Mouse (Mus musculus) forebrain, embryonic 16.5 days (tissue): Measurements from ENCODE around the gene Unc13a. TPM values are rescaled to one million over a fixed set of nuclear protein-coding genes. Genes with fewer than 3 reads are reported as not detected.

Experiments used
- ATAC-seq: fragments of 200-750 bp; cut with Nextera tagmentation; 2 replicates; pipeline ENCODE4 v1.8.0; 2017; ENCODE audit warnings: mild to moderate bottlenecking, moderate library complexity
- H3K27ac ChIP-seq: fragments of 300-500 bp; sonication (generic); 2 replicates; pipeline ENCODE4 v1.5.1; 2014; ENCODE audit warnings: low read length, control low read depth
- H3K27me3 ChIP-seq: fragments of 300-500 bp; sonication (generic); replicated peaks from 2 replicates; pipeline ENCODE4 v1.6.1; 2014; ENCODE audit warnings: low read length; ENCODE audit not compliant: control insufficient read depth, insufficient read depth
- H3K36me3 ChIP-seq: fragments of 300-500 bp; sonication (generic); 2 replicates; pipeline ENCODE4 v1.6.1; 2014; ENCODE audit not compliant: control insufficient read depth, insufficient read depth
- H3K4me1 ChIP-seq: fragments of 300-500 bp; sonication (generic); replicated peaks from 2 replicates; pipeline ENCODE4 v1.6.1; 2014; ENCODE audit warnings: low read length; ENCODE audit not compliant: control insufficient read depth, insufficient read depth
- H3K4me2 ChIP-seq: fragments of 300-500 bp; sonication (generic); 2 replicates; pipeline ENCODE4 v1.6.1; 2014; ENCODE audit warnings: mild to moderate bottlenecking, low read length, control low read depth
- H3K4me3 ChIP-seq: fragments of 300-500 bp; sonication (generic); replicated peaks from 2 replicates; pipeline ENCODE4 v1.5.1; 2014; ENCODE audit warnings: mild to moderate bottlenecking, low read length, control low read depth
- H3K9ac ChIP-seq: fragments of 300-500 bp; sonication (generic); replicated peaks from 2 replicates; pipeline ENCODE4 v1.6.1; 2014; ENCODE audit warnings: low read depth, low read length, control low read depth
- H3K9me3 ChIP-seq: fragments of 300-500 bp; sonication (generic); 2 replicates; pipeline ENCODE4 v1.6.1; 2016; ENCODE audit warnings: low read length; ENCODE audit not compliant: control insufficient read depth
- WGBS: fragments of 180-500 bp; shearing (Covaris S2); extraction: QIAGEN DNeasy Blood & Tissue Kit; methylation state at CpG from one replicate; pipeline ENCODE4 v1.1.7; 2014; 5-methylcytosine and 5-hydroxymethylcytosine counted together
- polyA plus RNA-seq: library from polyadenylated mRNA; unstranded; fragments of >200 nt; fragmentation: Nextera tagmentation; extraction: Ambion mirVana; gene quantifications from 2 replicates; pipeline ENCODE4 v1.2.1, GENCODE M21; 2015

Unc13a gene
- polyA plus RNA-seq, 1 experiment from 2014 or later, result 33.6 TPM

GRCm38 (mm10) chr8:71680471-71680870 is 8.9 kb upstream of the Unc13a start:
- Histone ChIP-seq H3K4me1 (peaks cover 15% of the 10 kb centered on the region), H3K4me2 (no peak overlapping the region)
- no peak for ATAC-seq

DNA sequence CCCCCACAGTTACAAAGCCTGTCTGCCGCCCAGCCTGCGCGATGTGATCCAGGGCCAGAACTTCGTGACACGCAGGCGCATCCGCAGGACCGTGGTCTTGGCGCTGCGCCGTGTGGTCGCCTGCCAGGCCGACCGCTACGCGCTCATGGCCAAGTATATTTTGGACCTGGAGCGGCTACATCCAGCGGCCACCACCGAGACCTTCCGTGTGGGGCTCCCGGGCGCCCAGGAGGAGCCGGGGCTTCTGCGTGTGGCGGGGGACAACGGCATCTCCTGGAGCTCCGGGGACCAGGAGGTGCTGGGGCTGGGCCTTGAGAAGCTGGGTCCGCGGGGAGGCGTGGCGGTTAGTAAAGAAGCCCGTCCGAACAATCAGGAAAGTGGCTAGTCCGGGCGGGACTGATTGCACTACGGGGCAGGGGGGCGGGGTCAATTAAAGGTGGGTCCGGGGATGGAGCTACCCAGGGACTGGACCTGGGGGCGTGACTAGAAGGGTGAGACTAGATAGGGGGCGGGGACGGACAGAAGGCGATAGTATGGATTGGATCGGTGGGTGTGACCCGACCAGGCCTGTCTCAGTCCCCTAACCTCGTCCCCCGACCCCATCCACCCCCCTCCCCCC is 8.1 kb upstream of the Unc13a start:
- H3K36me3 ChIP-seq, result no peaks in the 10 kb centered on the region
- peak overlapping the region; percentile 32 for H3K9ac ChIP-seq
- WGBS, result under 1% methylated on average over 46 of the region's 46 CpGs
- peak overlapping the region; percentile 42 for H3K4me2 ChIP-seq
- H3K27ac ChIP-seq, result no peak overlapping the region
- no peak for ATAC-seq
- H3K27me3 ChIP-seq, result peaks cover 68% of the 10 kb centered on the region
- H3K9me3 ChIP-seq, result no peaks in the 10 kb centered on the region
- H3K4me3 ChIP-seq, result peak overlapping the region; percentile 24
- H3K4me1 ChIP-seq, result peaks cover 14% of the 10 kb centered on the region

More at GRCm38 (mm10) chr8:71680471-71680870, 8.9 kb upstream of the Unc13a start:
- no peaks in the 10 kb centered on the region for H3K36me3 ChIP-seq
- no peak overlapping the region for H3K4me3 ChIP-seq
- no peak overlapping the region for H3K9ac ChIP-seq
- WGBS, result 3% methylated on average over 21 of the region's 21 CpGs
- H3K9me3 ChIP-seq, result no peaks in the 10 kb centered on the region
- H3K27me3 ChIP-seq, result peaks cover 76% of the 10 kb centered on the region
- no peak overlapping the region for H3K27ac ChIP-seq

GRCm38 (mm10) chr8:71679116-71679515 is 7.6 kb upstream of the Unc13a start:
- ATAC-seq, result no peak
- Histone ChIP-seq H3K4me2 (peak overlapping the region; percentile 42), H3K27ac (no peak overlapping the region), H3K27me3 (peaks cover 62% of the 10 kb centered on the region), H3K9me3 (no peaks in the 10 kb centered on the region), H3K4me3 (peak overlapping the region; percentile 24), H3K4me1 (peaks cover 14% of the 10 kb centered on the region), H3K36me3 (no peaks in the 10 kb centered on the region), H3K9ac (peak overlapping the region; percentile 32)
- 10% methylated on average over 16 of the region's 16 CpGs for WGBS

- Histone ChIP-seq H3K4me2 (no peak overlapping the region), H3K36me3 (no peaks in the 10 kb centered on the region), H3K9ac (no peak overlapping the region), H3K4me1 (peaks cover 14% of the 10 kb centered on the region), H3K27me3 (peaks cover 53% of the 10 kb centered on the region), H3K9me3 (no peaks in the 10 kb centered on the region), H3K4me3 (no peak overlapping the region), H3K27ac (no peak overlapping the region)
- WGBS, result 55% methylated on average over 4 of the region's 4 CpGs
- no peak for ATAC-seq
Observed at GRCm38 (mm10) chr8:71678216-71678615, 6.7 kb upstream of the Unc13a start.

DNA sequence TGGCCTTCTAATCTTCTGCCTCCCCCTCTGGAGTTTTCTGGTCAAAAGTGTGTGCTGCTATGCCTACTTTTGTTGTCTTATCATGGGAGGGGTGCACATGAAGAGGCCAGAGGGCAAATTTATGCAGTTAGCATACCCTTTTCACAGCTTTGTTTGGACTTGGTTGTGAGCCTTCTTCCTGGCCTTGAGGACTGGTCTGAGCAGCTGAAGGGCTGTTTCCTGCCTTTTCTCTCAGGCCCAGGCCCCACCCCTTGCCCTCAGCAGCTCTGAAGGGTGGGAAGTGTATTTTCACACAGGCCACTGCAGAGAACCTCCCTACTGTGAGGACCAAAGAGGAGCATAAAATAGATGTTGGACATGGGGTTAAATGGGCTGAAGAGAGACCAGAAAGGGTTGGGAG is 6.0 kb upstream of the Unc13a start:
- H3K4me2 ChIP-seq, result no peak overlapping the region
- no peak overlapping the region for H3K9ac ChIP-seq
- H3K27me3 ChIP-seq, result peaks cover 46% of the 10 kb centered on the region
- H3K9me3 ChIP-seq, result no peaks in the 10 kb centered on the region
- H3K27ac ChIP-seq, result no peak overlapping the region
- no peak overlapping the region for H3K4me3 ChIP-seq
- no peak for ATAC-seq
- peaks cover 17% of the 10 kb centered on the region for H3K4me1 ChIP-seq
- H3K36me3 ChIP-seq, result no peaks in the 10 kb centered on the region

DNA sequence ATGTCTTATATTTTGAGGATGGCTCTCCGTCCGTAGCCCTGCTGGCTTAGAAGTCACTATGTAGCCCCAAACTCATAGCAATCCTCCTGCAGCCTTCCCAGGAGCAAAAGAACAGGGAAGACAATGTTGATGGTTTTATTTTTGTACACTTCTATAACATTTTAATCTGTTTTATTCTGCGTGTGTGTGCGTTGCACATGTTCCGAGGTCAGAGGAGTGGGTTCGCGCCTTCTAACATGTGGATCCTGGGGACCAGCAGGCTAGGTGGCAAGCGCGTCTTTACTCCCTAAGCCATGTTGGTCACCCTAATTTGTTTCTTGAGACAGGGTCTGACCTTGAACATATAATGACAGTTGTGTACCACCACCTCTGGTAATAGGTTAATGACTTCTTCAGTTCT is 5.2 kb upstream of the Unc13a start:
- Histone ChIP-seq H3K4me2 (peak overlapping the region; percentile 76), H3K9ac (no peak overlapping the region), H3K4me1 (peaks cover 24% of the 10 kb centered on the region), H3K27ac (no peak overlapping the region), H3K4me3 (peak overlapping the region; percentile 76), H3K36me3 (no peaks in the 10 kb centered on the region), H3K27me3 (peaks cover 39% of the 10 kb centered on the region), H3K9me3 (no peaks in the 10 kb centered on the region)
- no peak for ATAC-seq
- WGBS, result 55% methylated on average over 9 of the region's 9 CpGs

DNA sequence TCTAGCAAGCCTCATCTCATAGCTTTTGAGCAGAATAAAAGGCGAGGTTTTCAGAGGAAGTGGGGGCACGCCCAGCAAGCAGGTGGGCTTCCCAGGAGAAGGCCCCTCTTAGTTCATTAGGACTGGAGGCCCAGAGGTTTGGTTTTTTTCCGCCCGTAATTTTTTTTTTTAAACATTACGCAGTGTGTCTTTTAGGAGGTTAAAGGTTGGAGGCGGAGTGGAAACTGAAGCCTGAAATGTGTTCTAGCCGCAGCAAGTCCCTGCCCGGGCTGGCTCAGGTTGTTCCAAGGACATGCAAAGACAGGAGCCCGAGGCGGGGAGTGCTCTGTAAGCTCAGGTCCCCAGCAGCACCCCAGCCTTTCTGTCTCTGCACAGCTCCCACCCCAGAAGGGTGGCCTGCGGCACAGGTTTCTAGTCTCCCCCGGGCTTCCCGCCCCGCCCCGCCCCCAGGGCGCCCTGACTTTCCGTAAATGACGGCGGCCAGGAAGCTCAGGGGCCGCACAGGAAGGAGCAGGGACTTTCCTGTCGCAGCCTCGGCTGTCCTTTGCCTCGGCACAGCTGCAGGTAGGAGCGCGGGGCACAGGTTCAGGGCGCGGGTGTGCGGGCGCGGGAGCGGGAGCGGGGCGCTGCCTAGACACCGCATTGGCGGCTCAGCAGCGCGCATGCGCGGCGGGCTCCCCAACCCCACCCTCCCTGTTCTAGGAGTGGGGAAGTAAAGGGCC is 4.6 kb upstream of the Unc13a start, which contains the start of gene Jak3:
Gene Jak3, plus strand, starts transcription at position 277 of the 722 bp plus-strand sequence.
- H3K9ac ChIP-seq, result peak within 1 kb of the TSS; percentile 85
- H3K27ac ChIP-seq, result peak within 1 kb of the TSS; percentile 42; the same call in 1 of the 2 replicates

DNA sequence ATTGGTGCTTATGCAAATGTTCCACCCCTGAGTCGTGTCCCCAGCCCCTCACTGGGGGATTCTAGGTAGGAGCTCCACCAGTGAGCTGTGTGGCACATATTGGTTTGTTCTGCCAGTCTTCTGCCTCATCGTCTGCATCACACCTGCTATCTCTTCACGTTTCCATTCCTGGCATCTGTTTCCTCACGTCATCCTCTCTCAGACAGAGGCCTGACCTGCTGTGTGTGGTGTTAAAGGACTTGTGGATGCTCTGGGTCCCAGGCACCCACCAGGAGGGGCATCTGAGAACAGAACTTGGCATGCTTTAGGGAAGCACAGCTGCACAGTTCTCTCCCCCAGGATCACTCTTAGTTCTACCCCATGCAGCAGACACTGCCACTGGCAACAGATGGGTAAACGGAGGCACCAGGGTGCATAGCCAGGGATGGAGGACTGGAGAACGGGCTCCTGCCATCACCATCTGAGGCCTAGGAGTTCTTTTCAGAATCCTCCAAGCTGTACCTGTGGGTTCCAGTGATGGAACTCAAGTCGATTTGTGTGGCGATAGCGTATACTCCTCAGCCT is 4.0 kb upstream of the Unc13a start:
- Histone ChIP-seq H3K27ac (no peak overlapping the region), H3K4me2 (peak overlapping the region; percentile 76), H3K9me3 (no peaks in the 10 kb centered on the region), H3K27me3 (peaks cover 26% of the 10 kb centered on the region), H3K4me1 (peaks cover 24% of the 10 kb centered on the region), H3K36me3 (no peaks in the 10 kb centered on the region), H3K4me3 (no peak overlapping the region; the same call in 1 of the 2 replicates), H3K9ac (no peak overlapping the region)
- 30% methylated on average over 9 of the region's 9 CpGs for whole genome bisulfite sequencing
- no peak for ATAC-seq

More for the DNA sequence above, 4.6 kb upstream of the Unc13a start, which contains the start of gene Jak3:
- peak within 1 kb of the TSS; percentile 76 for H3K4me3 ChIP-seq
- WGBS, result 5% methylated on average over 30 of the region's 40 CpGs
- no peaks in the 10 kb centered on the region for H3K9me3 ChIP-seq
- ATAC-seq, result peak; percentile 56
- H3K4me2 ChIP-seq, result peak within 1 kb of the TSS; percentile 76
- H3K27me3 ChIP-seq, result peaks cover 33% of the 10 kb centered on the region
- peaks cover 24% of the 10 kb centered on the region for H3K4me1 ChIP-seq
- no peaks in the 10 kb centered on the region for H3K36me3 ChIP-seq

DNA sequence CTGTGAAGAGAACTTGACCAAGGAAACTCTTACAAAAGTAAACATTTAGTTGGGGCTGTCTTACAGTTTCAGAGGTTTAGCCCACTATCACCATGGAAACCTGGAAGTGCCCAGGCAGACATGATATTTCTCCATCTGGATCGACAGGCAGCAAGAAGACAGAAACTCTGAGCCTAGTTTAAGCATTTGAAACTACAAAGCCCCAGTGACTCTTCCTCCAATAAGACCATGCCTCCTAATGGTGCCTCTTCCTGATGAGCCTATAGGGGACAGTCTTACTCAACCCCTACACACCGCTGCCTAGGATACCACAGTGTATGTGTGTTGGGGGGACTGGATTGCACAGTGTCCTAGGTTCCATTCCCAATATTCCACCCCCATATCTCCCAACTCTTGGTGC is 2.5 kb upstream of the Unc13a start:
- Histone ChIP-seq H3K27me3 (peaks cover 14% of the 10 kb centered on the region), H3K4me3 (no peak overlapping the region), H3K36me3 (no peaks in the 10 kb centered on the region), H3K4me1 (peaks cover 27% of the 10 kb centered on the region), H3K9ac (no peak overlapping the region), H3K27ac (no peak overlapping the region), H3K4me2 (no peak overlapping the region), H3K9me3 (no peaks in the 10 kb centered on the region)
- ATAC-seq, result no peak
- WGBS, result 49% methylated on average over 2 of the region's 2 CpGs
